Mouse (Mus musculus) right cerebral cortex, adult 2 months (tissue): Measurements from ENCODE around the gene Naa38.

ENCODE experiments used
- DNase-seq, 2 experiments: peaks; one replicate each; pipeline ENCODE4 v3.0.0; 2021 to 2022; ENCODE audit warnings: low spot score in 2 of 2

Gene Naa38

DNA sequence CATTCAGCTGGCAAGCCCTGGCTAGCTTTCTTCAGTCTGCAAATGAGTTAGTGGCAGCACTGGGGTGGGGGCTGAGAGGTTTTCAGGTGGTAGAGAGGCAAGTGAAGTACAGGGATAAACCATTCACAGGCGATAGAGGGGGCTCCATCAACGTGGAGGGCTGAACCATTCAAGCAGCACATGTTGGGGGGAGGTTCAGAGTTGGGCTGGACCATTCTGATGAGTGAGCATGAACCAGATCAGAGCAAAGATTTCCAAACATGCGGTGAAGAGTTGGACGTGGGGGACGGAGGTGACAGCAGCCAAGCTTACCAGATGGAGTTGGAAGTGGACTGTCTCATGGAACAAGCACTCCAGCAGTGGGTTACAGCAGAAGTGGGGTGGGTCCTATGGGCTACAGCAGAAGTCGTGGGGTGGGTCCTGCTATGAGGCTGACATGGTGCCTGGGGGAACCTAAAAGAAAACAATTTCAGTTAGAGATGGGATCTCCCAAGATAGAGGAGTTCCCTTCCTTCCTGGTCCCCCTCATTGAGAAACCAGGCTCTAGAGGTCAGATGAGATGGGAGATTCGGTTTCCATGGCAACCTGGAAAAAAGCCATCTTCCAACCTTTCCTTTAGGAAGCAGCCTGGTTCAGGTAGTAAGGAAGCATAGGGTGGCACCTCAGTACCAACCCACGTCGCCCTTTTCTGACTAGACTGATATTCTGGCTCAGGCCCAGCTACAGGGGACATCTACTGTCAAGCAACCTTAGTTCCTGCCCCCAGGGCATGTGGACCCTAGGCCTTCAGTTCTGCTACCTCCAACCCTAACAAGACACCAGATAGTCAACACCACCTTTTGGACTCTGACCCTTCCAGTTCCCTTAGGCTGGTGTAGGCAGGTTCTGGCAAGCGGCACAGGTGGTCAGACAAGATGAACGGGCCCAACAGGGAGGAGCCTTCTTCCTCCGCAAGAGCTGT lies 18.2 kb downstream of the Naa38 start, which contains the start of gene Kdm6b:
TSS of gene Kdm6b (minus strand) at position 455 of the 961 bp plus-strand sequence.
- DNase-seq, result peak in 1 of 2 experiments; percentile 66

DNA sequence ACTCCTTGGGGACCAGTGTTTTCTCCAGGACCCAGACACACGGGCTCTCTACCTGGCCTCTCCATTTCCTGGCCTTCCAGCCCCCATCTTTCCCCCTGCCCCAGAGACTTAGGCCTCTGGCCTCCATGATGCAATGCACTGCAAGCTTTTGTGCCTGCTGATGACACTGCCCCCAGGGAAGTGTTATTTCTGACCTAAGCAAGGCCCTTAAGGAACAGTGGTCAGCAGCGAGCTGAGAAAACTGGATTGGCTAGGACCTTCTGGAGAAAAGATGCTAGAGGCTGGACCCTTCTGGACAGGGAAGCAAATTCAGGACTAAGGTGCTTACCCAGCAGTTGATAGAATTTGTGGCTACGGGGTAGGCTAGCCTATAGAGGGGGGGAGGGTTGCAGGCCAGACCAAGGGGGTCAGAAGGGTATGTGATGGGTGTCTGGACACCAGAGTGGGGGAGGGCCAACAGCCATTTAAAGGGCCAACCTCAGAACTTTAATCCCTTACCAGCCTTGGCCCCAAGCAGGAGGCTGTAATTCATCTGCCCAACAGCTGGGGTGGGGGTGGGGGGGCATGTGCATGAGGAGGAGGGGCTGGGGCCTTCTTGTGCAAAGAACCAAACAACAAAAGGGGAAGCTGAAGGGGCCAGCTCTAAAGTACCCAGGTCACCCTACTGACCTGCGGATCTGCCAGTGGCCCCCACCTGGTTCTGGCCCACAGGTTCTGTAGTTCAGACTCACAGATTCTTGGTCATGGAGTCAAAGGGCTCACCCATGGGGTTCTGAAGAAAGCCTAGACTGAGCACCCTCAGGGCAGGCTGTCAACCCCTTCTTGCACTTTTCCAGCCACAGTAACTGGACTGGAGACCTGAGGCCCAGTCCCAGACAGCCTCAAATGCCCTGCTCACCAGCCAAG lies 19.4 kb downstream of the Naa38 start:
- no peak for DNase-seq

DNA sequence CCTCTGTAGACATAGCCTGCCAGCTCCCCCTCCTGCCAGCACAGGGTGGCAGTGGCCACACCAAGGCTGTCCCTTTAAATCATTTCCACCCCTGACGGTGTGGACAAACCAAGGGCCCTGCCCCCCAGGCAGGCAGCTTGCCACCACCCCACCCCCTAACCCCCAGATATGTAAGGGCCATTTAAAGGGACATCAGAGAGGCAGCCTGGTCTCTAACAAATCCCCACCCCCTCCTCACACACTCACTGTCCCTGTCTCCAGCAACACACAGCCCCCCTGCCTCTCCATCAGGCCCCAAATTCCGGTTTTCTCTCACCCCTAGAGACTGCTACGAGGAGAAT lies 20.0 kb downstream of the Naa38 start:
- no peak for DNase-seq

DNA sequence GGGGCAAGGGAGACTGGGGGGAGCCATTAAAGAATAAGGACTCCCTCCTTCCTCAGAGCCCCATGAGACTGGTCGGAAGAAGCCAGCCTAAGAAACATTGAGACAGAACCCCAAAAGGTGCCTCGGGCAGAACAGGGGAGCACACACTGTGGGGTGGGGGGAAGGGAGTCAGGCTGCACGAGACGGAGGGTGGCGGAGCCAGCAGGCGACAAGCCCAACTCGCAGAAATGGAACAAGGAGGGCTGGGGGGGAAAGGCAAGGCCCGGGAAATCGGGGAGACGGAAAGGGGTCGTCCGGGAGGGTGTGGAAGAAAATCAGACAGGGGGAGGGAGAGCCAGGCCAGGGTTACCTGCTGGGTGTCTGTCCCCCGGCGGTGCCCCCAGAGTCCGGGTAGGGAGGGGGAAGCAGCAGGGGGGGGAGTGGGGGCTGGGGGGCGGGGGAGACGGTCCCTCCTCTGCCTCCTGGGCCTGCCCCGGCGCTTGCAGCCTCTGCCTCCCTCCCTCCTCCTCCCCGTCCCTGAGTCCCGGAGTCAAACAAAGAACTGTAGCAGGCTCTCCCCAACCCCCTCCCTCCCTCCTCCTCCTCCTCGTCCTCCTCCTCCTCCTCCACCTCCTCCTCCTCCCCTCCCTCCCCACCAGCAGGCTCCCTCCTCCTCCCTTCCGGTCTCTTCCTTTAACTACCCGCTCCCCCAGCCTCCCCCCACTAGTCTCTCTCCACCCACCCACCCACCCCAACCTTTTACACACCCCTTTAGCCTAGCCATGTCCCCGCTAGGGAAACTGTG lies 20.6 kb downstream of the Naa38 start:
- DNase-seq, result no peak

DNA sequence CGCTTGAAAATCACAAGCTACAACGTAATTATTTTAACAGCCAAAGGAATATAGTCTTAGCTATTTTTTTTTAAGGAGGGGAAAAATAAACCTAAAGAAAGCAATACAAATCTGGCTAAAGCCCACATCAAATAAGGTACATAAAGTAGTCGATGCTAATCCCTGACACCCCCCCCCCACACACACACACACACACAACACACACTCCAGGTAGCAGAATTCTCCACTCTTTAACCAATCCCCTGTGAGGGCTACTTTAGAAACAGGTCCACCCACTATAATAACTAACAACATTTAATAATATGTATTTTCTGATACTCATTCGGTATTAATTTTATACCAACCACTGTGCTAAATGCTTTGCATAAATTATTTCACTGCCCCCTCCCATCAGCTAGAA lies 21.2 kb downstream of the Naa38 start:
- DNase-seq, result no peak

DNA sequence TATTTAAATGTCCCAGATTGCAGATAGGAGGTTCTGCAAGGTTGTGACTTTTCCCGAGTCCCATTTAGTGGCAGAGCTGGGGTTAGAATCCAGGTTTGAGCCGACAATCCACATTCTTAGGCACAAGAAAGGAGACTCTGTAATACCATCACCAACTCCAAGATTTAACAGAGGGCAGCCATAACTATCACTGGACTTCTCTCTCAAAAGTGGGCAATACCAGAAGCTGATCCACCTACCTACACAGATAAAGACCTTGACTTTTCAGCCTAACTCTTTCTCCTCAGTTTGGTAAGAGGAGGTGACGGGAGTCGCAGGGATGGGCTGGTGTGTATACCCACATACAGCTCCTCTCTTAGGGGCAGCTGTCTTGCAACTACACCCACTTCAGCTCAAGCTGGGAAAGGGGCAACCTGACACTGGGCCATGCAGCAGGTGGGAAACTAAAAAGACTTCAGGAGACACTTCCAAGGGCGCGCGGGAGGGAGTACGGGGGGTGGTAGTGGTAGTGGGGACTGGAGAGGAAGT lies 21.7 kb downstream of the Naa38 start:
- DNase-seq, result no peak

DNA sequence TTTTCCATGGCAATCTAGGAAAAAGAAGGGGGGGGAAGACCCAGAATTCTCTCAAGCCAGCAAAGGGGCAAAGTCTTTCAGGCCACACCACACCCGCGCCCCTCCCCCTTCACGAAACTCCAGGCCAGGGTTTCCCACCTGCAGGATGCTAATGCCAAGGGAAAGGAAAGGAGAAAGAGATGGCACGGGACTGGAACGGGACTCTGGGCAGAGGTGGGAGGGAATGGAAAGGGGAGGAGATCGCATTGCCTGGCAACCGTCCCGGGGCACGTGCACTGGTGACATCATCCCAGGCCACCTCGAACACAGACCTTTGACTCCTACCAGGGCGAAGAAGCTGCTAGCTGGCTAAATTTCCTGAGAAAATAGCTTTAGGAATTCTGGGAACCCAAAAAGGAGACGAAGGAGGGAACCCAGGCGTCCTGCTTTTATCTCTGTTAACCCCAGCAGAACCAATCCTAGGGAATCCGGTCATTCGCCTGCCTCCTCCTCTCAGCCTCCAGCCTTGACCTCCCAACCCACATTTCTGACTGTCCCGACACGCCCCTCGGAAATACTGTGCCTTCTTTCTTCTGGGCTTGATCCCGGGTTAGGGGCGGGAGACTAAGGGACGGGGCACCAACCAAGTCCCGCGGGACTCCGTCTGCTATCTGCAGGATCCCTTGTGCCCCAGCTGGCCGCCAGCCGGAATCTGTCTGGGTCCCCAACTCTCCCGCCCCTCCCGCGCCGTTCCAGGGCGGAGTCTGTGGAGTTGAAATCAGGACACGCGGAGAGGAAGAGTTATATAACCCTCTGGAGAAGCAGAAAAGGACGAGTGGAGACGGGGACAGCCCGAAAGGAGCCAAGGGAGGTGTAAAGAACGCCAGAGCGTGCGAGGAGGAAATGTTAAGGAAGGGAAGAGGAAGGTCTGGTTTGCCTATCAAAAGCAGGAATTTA lies 22.4 kb downstream of the Naa38 start:
- peak; percentile 85 to 86 for DNase-seq

DNA sequence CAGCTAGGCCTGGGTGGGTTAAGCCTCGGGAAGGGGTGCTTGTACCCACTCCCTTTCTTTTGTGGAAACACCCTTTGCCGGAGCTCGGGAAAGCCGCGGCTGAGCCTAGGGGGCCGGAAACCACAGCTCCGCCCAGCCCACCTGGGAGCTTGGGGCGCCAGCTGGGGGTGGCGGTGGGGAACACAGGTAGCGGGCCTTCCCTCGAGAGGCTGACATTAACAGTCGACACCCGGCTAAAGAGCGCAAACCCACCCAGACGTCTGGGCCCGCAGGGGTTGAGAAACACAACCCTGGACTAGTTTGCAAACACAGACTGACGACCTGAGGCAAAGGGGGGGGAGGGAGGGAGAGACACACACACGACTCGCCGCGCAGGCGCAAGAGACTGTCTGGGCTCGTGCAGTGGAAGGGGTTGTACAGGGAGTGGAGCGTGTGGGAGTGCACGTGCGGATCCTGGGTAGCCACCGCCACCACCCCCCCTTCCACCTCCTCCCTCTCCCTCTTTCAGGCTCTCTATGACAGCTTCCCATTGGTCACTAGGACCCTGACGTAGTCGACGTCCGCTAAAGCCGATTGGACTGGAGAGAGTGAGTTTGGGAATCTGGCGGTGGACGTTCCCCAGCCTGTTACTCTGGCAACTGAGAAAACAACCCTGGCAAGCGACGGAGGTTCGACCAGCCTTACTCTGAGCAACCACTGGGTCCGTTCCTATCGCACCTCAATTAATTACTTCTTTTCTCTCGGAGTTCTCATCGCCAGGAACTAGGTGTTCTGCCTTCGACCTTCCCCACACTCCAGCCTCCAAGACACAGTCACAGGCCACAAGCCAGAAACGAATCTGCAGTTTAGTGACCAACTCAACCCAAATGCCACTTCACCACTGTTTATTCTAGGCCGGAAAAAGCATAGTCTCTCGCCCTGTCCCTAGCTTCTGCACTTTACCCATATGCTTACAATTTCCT lies 23.5 kb downstream of the Naa38 start:
- peak; percentile 90 to 94 for DNase-seq

DNA sequence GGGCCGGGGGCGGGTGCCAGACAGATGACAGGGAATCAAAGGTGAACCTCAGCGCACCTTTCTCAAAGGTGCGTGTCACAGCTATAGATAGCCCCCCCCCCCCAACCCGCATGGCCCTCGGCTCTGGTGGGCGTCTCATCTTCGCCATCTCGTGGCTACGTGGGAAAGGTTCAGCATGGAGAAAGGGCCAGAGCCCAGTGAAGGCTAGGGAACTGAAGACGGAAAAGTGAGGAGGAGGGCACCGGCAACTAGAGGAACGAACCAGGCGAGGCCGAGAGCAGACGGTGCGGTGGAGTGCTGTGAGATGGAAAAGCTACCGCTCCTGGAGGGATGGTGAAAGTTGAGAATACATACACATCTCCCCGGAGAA lies 24.1 kb downstream of the Naa38 start:
- no peak for DNase-seq

DNA sequence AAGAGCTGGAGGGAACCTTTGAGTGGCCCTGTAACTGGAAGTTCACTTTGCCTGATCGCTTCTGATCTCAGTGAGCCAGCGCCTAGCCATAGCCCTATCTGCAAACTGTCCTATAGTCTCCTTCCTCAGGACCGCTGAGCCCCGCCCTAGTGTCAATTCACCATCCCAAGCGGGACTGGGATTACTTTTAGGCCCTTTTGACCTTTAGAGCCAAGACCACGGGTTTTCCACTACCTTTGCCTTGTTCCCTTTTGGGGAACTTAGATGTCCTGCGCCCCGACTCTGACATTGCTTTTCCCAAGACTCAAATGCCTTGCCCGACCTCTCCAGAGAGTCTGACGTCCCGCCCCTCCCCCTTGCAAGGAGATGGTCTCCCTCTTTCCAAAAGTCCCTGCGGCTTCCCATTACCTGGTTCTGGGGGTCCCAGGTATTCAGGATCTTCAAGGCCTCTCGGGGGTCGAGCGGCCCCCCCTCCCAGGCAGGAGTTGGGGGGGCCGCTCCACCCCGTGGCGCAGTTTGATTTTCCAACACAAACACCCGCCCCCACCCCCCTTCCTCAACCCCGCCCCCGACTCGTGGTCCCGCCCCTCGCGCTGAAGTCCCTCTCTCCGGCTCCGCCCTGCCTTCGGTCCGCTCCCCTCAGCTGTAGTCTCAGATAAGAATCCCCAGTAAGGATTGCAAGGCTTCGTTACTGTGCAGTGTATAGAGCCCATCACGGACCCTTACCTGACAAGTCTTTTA lies 24.7 kb downstream of the Naa38 start:
- no peak for DNase-seq

DNA sequence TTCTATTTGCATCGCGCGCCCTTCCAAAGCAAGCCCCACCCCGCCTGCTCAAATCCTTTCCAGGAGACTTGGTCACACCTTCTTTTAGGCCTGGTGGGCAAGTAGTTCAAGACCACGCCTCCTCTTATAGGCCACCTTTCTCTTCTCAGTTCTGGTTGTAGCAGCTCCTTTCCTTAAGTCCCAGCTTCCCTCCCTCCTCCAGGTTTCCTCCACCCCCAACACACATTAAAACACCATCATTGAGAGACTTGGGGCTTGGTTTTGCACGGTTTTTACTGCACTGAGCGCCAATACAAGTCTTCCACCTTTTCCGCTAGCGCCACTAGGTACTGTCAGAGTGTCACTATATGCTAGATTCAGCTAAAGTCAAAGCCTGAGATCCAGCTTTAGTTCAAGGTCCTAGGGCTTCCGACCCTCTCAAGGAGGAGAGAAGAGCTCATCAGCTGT lies 25.3 kb downstream of the Naa38 start:
- DNase-seq, result no peak

DNA sequence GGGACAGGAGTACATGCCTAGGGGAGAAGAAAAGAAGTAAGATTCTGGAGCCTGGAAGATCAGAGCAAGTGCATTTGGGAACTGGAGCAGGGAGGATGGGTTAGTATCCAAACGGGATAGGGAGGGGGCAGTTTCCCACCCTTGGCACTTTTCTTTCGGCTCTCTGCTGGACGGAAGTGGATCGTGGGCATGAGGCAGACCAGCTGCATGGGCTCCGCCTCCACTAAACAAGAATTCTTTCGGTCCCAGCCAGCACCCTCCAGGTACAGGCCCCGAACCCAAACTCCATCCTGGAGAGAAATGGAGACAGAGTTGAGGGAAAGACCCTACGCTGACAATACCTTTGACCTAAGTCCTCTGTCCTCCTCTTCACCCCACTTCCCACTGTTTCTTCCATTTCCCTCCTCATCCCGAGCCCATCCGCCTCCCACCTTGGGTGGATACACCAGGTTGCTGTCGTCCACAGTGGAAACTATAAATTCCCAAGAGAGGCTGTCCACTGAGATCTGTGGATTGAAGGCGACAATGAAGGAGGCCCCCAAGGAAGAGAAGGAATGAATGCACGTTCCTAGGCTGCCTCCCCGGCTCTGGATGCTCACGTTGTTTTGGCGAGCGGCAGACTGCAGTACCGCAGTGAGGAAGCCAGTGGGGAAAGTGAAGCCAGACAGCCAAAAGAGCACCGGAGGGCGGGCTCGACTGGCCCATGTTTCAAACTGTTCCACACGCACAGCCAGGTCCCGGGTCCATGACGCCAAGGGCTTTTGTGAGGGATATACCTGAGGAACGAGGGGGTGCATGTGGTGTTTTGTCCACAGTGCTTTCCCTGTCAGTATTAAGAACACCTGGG lies 26.1 kb downstream of the Naa38 start:
- no peak for DNase-seq

DNA sequence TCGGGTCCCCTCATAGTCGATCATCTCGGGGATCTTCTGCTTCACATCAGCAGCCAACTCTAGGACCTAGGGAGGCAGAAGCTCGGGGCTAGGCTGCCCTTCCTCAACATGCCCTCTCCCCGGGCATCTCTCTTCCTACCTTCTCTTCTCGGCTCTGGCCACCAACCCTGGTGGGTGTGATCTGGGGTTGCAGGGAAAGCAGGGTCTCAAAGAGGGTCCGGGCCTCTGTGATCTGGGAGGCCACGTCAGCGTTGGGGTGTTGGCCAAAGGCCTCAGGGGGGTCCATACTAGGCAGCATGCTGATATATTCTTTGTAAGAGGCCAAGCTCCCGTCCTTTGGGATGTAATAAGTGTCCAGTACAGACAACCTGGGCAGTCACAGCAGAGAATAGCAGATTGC lies 27.6 kb downstream of the Naa38 start:
- DNase-seq, result no peak

DNA sequence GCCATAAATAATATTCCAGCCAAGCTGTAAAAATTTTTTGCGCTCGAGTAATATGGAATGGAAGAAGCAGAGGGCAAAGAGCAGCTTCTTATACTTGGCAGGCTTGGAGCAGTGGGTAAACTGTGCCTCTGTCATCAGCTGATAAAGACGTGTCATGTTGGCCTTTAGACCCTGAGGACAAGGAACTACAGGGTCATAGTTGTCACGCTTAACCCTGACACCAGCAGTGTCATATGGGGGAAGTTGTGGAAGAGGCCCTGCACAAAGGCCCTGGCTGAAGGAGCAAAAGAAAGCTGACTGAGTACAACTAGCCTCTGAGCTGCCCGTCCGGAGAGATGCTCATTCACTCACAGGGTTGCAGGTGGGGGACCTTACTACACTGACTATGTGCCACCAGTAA lies 28.6 kb downstream of the Naa38 start:
- DNase-seq, result no peak

DNA sequence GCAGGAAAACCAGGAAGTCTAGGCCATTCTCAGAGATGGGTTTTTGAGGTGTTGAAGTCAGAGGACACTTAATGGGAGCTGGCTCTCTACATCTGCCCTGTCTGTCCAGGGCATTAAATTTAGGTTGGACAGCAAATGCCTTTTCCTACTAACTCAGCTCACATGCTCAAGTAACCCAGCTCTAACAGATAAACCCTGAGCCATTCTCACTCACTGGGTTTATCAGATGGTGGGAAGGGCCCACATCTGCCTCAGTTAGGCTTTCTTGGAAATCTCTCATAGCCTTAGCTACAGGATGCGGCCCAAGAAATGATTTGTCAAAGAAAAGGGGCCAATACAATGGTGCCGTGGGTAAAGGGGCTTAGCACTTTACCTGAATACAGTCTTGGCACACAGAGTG lies 31.0 kb downstream of the Naa38 start:
- no peak for DNase-seq

DNA sequence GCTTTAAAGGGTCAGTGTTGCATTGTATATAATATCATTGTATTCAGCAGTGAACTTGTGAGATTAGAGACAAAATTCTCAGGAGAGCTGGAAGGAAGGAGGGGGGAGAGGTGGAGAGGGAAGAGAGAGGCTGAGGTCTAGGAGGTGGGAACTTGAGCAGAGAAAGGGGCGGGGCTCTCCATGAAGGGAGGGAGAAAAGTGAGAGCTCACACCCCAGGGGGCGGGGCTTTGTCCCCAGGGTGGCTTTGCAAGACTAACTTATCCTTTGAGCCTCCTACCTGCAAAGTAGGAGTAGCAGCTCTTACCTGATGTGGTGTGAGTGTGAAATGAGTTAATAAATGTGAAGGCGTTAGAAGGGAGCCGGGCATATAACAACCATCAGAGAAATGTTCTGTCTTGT lies 33.5 kb downstream of the Naa38 start:
- DNase-seq, result no peak

DNA sequence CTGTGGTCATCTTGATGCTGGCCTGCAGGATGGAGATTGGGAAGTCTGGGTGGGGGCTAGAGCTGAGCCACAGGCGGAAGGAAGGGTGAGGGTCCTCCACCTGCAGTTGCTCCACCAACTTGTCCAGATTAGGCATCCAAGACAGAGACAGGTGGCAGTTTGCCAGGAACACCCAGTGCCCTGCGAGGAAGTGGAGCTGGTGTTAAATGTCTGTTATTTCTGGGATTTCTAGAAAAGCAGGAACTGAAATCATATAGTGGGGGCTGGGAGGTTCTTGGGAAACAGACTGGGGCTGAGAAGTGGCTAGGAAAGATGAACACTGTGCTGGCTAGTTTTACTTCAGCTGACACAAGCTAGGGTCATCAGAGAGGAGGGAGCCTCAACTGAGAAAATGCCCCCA lies 34.0 kb downstream of the Naa38 start:
- no peak for DNase-seq

DNA sequence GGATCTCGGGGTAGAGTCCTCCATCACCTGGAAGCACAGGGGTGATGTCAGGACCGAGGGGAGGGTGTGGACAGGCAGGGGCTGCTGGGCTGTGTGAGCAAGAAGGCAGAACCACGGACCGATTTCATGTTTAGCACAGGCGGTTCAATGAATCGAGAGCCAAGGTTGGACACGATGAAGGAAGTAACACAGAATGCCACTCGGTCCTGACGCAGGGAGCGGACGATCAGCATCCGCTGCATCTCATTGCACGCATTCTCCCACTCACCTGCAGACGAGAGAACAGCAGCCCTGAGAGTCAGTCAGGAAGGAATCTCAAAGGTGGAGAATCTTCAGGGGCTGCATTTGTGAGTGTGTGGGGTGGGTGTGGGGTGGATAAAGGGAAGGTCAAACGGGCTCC lies 35.3 kb downstream of the Naa38 start:
- DNase-seq, result no peak
